Mouse (Mus musculus) T-helper 17 cell (primary cell): ENCODE data around the gene Helz.
"Not testable (repeated sequence)": the region's sequence is repeated elsewhere in the genome, so short reads cannot be mapped to it uniquely, and the experiment has no call there.

Experiments used
- in situ Hi-C, 2 experiments: fragments of 300-600 bp; cut with MboI, MseI; formaldehyde crosslinking; loops; 1 replicate in 1 of 2; 2 replicates in 1 of 2; pipeline ENCODE4 v1.15.1; 2025; ENCODE audit warnings: high pct_unique_total_duplicates in 2 of 2

Helz gene

GRCm38 (mm10) chr11:107546667-107547301 lies 946 bp upstream of the Helz start:
- in situ Hi-C loops, result loop anchor here in 1 of 2 experiments (5.0 kb wide), 1 partner anchor 34 kb away; no protein-coding TSS in a partner anchor

GRCm38 (mm10) chr11:107548204-107548975 lies 660 bp downstream of the Helz start:
- in situ Hi-C loops, result loop anchor here in 1 of 2 experiments (5.0 kb wide), 1 partner anchor 36 kb away; no protein-coding TSS in a partner anchor

- in situ Hi-C loops, result no loop called here
These were observed 12.1 kb downstream of the Helz start for GRCm38 (mm10) chr11:107559874-107560273.

GRCm38 (mm10) chr11:107567431-107567830 lies 19.7 kb downstream of the Helz start:
- in situ Hi-C loops, result no loop called here

GRCm38 (mm10) chr11:107568466-107568995 lies 20.8 kb downstream of the Helz start:
- in situ Hi-C loops, result no loop called here

GRCm38 (mm10) chr11:107570891-107571290 lies 23.2 kb downstream of the Helz start:
- in situ Hi-C loops, result not testable (repeated sequence)

GRCm38 (mm10) chr11:107571318-107571717 lies 23.6 kb downstream of the Helz start:
- in situ Hi-C loops, result no loop called here

GRCm38 (mm10) chr11:107572551-107572950 lies 24.8 kb downstream of the Helz start:
- in situ Hi-C loops, result no loop called here

GRCm38 (mm10) chr11:107573061-107573692 lies 25.4 kb downstream of the Helz start:
- in situ Hi-C loops, result no loop called here

- in situ Hi-C loops, result no loop called here
These were observed 26.1 kb downstream of the Helz start for GRCm38 (mm10) chr11:107573847-107574246.

- in situ Hi-C loops, result no loop called here
These were observed 27.3 kb downstream of the Helz start for GRCm38 (mm10) chr11:107574811-107575705.

GRCm38 (mm10) chr11:107576186-107576585 lies 28.5 kb downstream of the Helz start:
- in situ Hi-C loops, result no loop called here

- in situ Hi-C loops, result no loop called here
These were observed 29.7 kb downstream of the Helz start for GRCm38 (mm10) chr11:107577400-107577799.

GRCm38 (mm10) chr11:107578226-107578625 lies 30.5 kb downstream of the Helz start:
- in situ Hi-C loops, result no loop called here

GRCm38 (mm10) chr11:107580786-107581185 lies 33.1 kb downstream of the Helz start:
- in situ Hi-C loops, result loop anchor here in 1 of 2 experiments (10.0 kb wide), 1 partner anchor 1786 kb away; no protein-coding TSS in a partner anchor

GRCm38 (mm10) chr11:107584660-107585451 lies 37.1 kb downstream of the Helz start:
- in situ Hi-C loops, result loop anchor here in 1 of 2 experiments (10.0 kb wide), 1 partner anchor 1790 kb away; no protein-coding TSS in a partner anchor

- in situ Hi-C loops, result loop anchor here in 1 of 2 experiments (10.0 kb wide), 1 partner anchor 1791 kb away; no protein-coding TSS in a partner anchor
These were observed 38.4 kb downstream of the Helz start for GRCm38 (mm10) chr11:107586129-107586528.

- in situ Hi-C loops, result loop anchor here in 1 of 2 experiments (10.0 kb wide), 1 partner anchor 1792 kb away; no protein-coding TSS in a partner anchor
These were observed 39.4 kb downstream of the Helz start for GRCm38 (mm10) chr11:107587141-107587540.

GRCm38 (mm10) chr11:107592575-107592974 lies 44.8 kb downstream of the Helz start:
- in situ Hi-C loops, result no loop called here

GRCm38 (mm10) chr11:107597381-107597780 lies 49.7 kb downstream of the Helz start:
- in situ Hi-C loops, result no loop called here
